Mouse (Mus musculus) limb, embryonic 14.5 days (tissue): ENCODE measurements around the gene Trhr2. TPM values are rescaled to one million over a fixed set of nuclear protein-coding genes. Genes with fewer than 3 reads are reported as not detected.
A peak's percentile ranks its signal among the peaks of the same experiment; 100 is the strongest.

Experiments
- ATAC-seq: fragments of 200-750 bp; cut with Nextera tagmentation; 2 replicates; pipeline ENCODE4 v1.8.0; 2017; ENCODE audit warnings: low read depth, moderate number of reproducible peaks, moderate TSS enrichment; ENCODE audit not compliant: low FRiP score
- DNase-seq: peaks from one replicate; pipeline ENCODE4 v3.0.0-alpha.2; 2015; ENCODE audit warnings: low spot score
- H3K27ac ChIP-seq: fragments of 300-500 bp; sonication (generic); replicated peaks from 2 replicates; pipeline ENCODE4 v1.5.1; 2014; ENCODE audit warnings: low read depth, mild to moderate bottlenecking, low read length, moderate library complexity, mixed read lengths
- H3K27me3 ChIP-seq: fragments of 300-500 bp; sonication (generic); 2 replicates; pipeline ENCODE4 v1.6.1; 2014; ENCODE audit warnings: low read length, mixed read lengths; ENCODE audit not compliant: control insufficient read depth, insufficient read depth
- H3K36me3 ChIP-seq: fragments of 300-500 bp; sonication (generic); 2 replicates; pipeline ENCODE4 v1.6.1; 2014; ENCODE audit warnings: mild to moderate bottlenecking, low read length, moderate library complexity, mixed read lengths; ENCODE audit not compliant: control insufficient read depth, insufficient read depth
- H3K4me1 ChIP-seq: fragments of 300-500 bp; sonication (generic); 2 replicates; pipeline ENCODE4 v1.6.1; 2014; ENCODE audit warnings: antibody characterized with exemption, low read length, mixed read lengths; ENCODE audit not compliant: control insufficient read depth, insufficient read depth
- H3K4me2 ChIP-seq: fragments of 300-500 bp; sonication (generic); replicated peaks from 2 replicates; pipeline ENCODE4 v1.6.1; 2014; ENCODE audit warnings: low read depth, mild to moderate bottlenecking, low read length, moderate library complexity; ENCODE audit not compliant: severe bottlenecking
- H3K4me3 ChIP-seq: fragments of 300-500 bp; sonication (generic); replicated peaks from 2 replicates; pipeline ENCODE4 v1.5.1; 2014; ENCODE audit warnings: low read length
- H3K9ac ChIP-seq: fragments of 300-500 bp; sonication (generic); 2 replicates; pipeline ENCODE4 v1.6.1; 2014; ENCODE audit warnings: mild to moderate bottlenecking, low read depth, low read length, moderate library complexity; ENCODE audit not compliant: severe bottlenecking
- H3K9me3 ChIP-seq: fragments of 300-500 bp; sonication (generic); 2 replicates; pipeline ENCODE4 v1.6.1; 2016; ENCODE audit warnings: low read length; ENCODE audit not compliant: control insufficient read depth
- POLR2A ChIP-seq: fragments of 200-500 bp; IDR thresholded peaks from 2 replicates; pipeline ENCODE4 v1.8.0; 2012; ENCODE audit warnings: inconsistent platforms, mild to moderate bottlenecking, moderate library complexity, borderline replicate concordance; ENCODE audit not compliant: insufficient read depth, insufficient read length; ENCODE audit errors: extremely low read depth
- WGBS: fragments of 180-500 bp; shearing (Covaris S2); extraction: QIAGEN DNeasy Blood & Tissue Kit; methylation state at CpG from one replicate; pipeline ENCODE4 v1.1.7; 2014; 5-methylcytosine and 5-hydroxymethylcytosine counted together
- polyA plus RNA-seq, 2 experiments: library from polyadenylated mRNA; depleted of rRNA in 1 of 2; stranded (reverse) in 1 of 2; unstranded in 1 of 2; fragments of >200 nt; fragmentation: Nextera tagmentation in 1 of 2; extraction: Ambion mirVana in 1 of 2; gene quantifications; 2 replicates each; pipeline versions ENCODE4 v1.2.1 to v1.2.3; 2012 to 2014

The Trhr2 gene
- polyA plus RNA-seq, 2 experiments: 1.7 TPM; not detected in 1

- Histone ChIP-seq H3K27me3 (peaks cover 3% of the 10 kb centered on the region; the same call in 1 of the 2 replicates), H3K4me3 (no peak overlapping the region), H3K27ac (no peak overlapping the region), H3K4me2 (no peak overlapping the region), H3K4me1 (peaks cover 25% of the 10 kb centered on the region), H3K36me3 (no peaks in the 10 kb centered on the region), H3K9me3 (no peaks in the 10 kb centered on the region), H3K9ac (no peak overlapping the region)
- no peak for ATAC-seq
- 47% methylated on average over 11 of the region's 12 CpGs for WGBS
- no peak for TF ChIP-seq POLR2A
- no peak for DNase-seq
These were observed 15.1 kb downstream of the Trhr2 start for GRCm38 (mm10) chr8:122345181-122346095.

GRCm38 (mm10) chr8:122344219-122344618 is 16.3 kb downstream of the Trhr2 start:
- no peak overlapping the region for H3K9ac ChIP-seq
- peaks cover 3% of the 10 kb centered on the region; the same call in 1 of the 2 replicates for H3K27me3 ChIP-seq
- no peak overlapping the region for H3K27ac ChIP-seq
- ATAC-seq (peak; percentile 31; the same call in 1 of the 2 replicates), DNase-seq (no peak)
- H3K4me1 ChIP-seq: peaks cover 23% of the 10 kb centered on the region
- H3K36me3 ChIP-seq: no peaks in the 10 kb centered on the region
- TF ChIP-seq POLR2A: no peak
- H3K4me2 ChIP-seq: peak overlapping the region; percentile 53
- 9% methylated on average over 3 of the region's 5 CpGs for WGBS
- H3K9me3 ChIP-seq: no peaks in the 10 kb centered on the region
- H3K4me3 ChIP-seq: no peak overlapping the region

GRCm38 (mm10) chr8:122343758-122344157 is 16.8 kb downstream of the Trhr2 start:
- Histone ChIP-seq H3K27ac (no peak overlapping the region), H3K9me3 (no peaks in the 10 kb centered on the region), H3K27me3 (peaks cover 3% of the 10 kb centered on the region; the same call in 1 of the 2 replicates), H3K36me3 (no peaks in the 10 kb centered on the region), H3K4me1 (peaks cover 23% of the 10 kb centered on the region), H3K9ac (peak overlapping the region; percentile 38; the same call in 1 of the 2 replicates), H3K4me2 (peak overlapping the region; percentile 53), H3K4me3 (peak overlapping the region; percentile 27)
- ATAC-seq (peak; percentile 7; the same call in 1 of the 2 replicates), DNase-seq (no peak)
- no peak for TF ChIP-seq POLR2A
- 0% methylated on average over 14 of the region's 14 CpGs for WGBS

GRCm38 (mm10) chr8:122343341-122343740 is 17.2 kb downstream of the Trhr2 start:
- H3K9me3 ChIP-seq: no peaks in the 10 kb centered on the region
- 4% methylated on average over 11 of the region's 11 CpGs for WGBS
- ATAC-seq (0 out of 2 replicates have a peak, but pooled peaks have one; percentile 9), DNase-seq (no peak)
- peak overlapping the region; percentile 53 for H3K4me2 ChIP-seq
- peak overlapping the region; percentile 27 for H3K4me3 ChIP-seq
- no peak for TF ChIP-seq POLR2A
- no peaks in the 10 kb centered on the region for H3K36me3 ChIP-seq
- H3K27me3 ChIP-seq: peaks cover 5% of the 10 kb centered on the region; the same call in 1 of the 2 replicates
- peaks cover 23% of the 10 kb centered on the region for H3K4me1 ChIP-seq
- H3K27ac ChIP-seq: no peak overlapping the region
- H3K9ac ChIP-seq: peak overlapping the region; percentile 38; the same call in 1 of the 2 replicates

GRCm38 (mm10) chr8:122342806-122343209 is 17.7 kb downstream of the Trhr2 start:
- peaks cover 10% of the 10 kb centered on the region for H3K27me3 ChIP-seq
- H3K9ac ChIP-seq: peak overlapping the region; percentile 6; the same call in 1 of the 2 replicates
- DNase-seq (peak; percentile 44), ATAC-seq (no peak)
- H3K9me3 ChIP-seq: no peaks in the 10 kb centered on the region
- H3K27ac ChIP-seq: no peak overlapping the region
- TF ChIP-seq POLR2A: no peak
- peak overlapping the region; percentile 53 for H3K4me2 ChIP-seq
- WGBS: 9% methylated on average over 9 of the region's 9 CpGs
- H3K4me1 ChIP-seq: peaks cover 23% of the 10 kb centered on the region
- H3K4me3 ChIP-seq: no peak overlapping the region
- H3K36me3 ChIP-seq: no peaks in the 10 kb centered on the region
